Mouse (Mus musculus) ES-Bruce4 (cell line): Measurements from ENCODE around the gene Fam19a5. TPM values are rescaled to one million over a fixed set of nuclear protein-coding genes. Genes with fewer than 3 reads are reported as not detected.

ENCODE experiments used
- H3K27ac ChIP-seq: 2 replicates; pipeline ENCODE4 v1.5.1; 2012; ENCODE audit warnings: low read length, inconsistent platforms; ENCODE audit not compliant: insufficient read depth
- H3K27me3 ChIP-seq: 2 replicates; pipeline ENCODE4 v1.6.1; 2012; ENCODE audit warnings: mild to moderate bottlenecking, low read length, inconsistent platforms; ENCODE audit not compliant: control insufficient read depth, poor library complexity, insufficient read depth, severe bottlenecking
- H3K36me3 ChIP-seq: 2 replicates; pipeline ENCODE4 v1.6.1; 2012; ENCODE audit warnings: inconsistent platforms, mild to moderate bottlenecking, low read length, moderate library complexity; ENCODE audit not compliant: control insufficient read depth, poor library complexity, insufficient read depth, severe bottlenecking
- H3K4me1 ChIP-seq: one replicate; pipeline ENCODE4 v1.8.1; 2011; ENCODE audit warnings: low read length; ENCODE audit not compliant: control insufficient read depth, insufficient read depth
- H3K4me3 ChIP-seq: 2 replicates; pipeline ENCODE4 v1.5.1; 2011; ENCODE audit warnings: low read depth, mild to moderate bottlenecking, low read length
- H3K9ac ChIP-seq: 2 replicates; pipeline ENCODE4 v1.6.1; 2012; ENCODE audit warnings: low read depth, mild to moderate bottlenecking, inconsistent platforms; ENCODE audit not compliant: poor library complexity, severe bottlenecking
- H3K9me3 ChIP-seq: replicated peaks from 2 replicates; pipeline ENCODE4 v1.6.1; 2012; ENCODE audit warnings: mild to moderate bottlenecking, low read length, inconsistent platforms; ENCODE audit not compliant: control insufficient read depth, poor library complexity, insufficient read depth, severe bottlenecking
- CTCF ChIP-seq: IDR thresholded peaks from one replicate; pipeline ENCODE4 v1.8.1; 2011; ENCODE audit warnings: low read depth, low read length
- EP300 ChIP-seq: IDR thresholded peaks from 2 replicates; pipeline ENCODE4 v1.6.1; 2011; ENCODE audit warnings: low read depth, low read length; ENCODE audit not compliant: insufficient read depth
- POLR2A ChIP-seq: IDR thresholded peaks from one replicate; pipeline ENCODE4 v1.8.1; 2011; ENCODE audit warnings: low read length; ENCODE audit not compliant: insufficient read depth
- polyA plus RNA-seq: library from polyadenylated mRNA; stranded (reverse); fragments of >200 nt; gene quantifications from 2 replicates; pipeline ENCODE4 v1.2.4, GENCODE M21; 2011; ENCODE audit warnings: low read depth; ENCODE audit not compliant: missing spikeins, insufficient read depth, insufficient read length

Fam19a5 gene
- polyA plus RNA-seq, 1 experiment, result 3.2 TPM

DNA sequence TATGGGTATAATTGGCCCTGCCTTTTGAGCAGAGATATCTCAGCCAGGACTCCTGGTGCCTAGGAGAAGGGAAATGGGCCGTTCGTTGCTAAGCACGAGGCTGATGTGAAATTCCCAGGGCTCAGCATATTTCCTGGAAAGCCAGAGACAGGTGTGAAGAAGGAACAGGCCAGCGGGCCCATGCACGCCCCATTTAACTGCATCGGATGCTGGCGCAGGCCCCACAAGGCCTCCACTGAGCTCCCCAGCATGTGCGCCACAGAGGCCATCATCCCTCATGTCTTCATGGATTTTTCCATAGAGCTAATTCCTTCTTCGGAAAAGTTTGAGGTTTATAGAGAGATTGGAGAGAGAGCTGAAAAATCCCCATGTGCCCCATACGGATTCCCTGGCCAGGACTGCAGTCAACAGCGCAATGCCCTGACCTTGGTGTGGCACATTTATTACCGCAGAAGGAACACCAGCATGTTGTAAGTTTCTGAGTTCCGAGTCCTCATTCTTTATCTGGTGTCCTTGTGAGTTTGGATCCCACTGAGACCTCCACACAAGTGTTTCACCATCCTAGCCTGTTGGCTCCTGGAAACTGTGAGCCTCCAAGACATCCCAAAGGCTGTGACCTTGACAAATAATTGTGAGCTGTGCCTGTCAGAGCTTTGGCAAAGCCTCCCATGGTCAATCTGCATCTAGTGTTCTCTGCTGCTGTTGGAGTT is 122.1 kb downstream of the Fam19a5 start:
- Histone ChIP-seq H3K27me3 (no peaks in the 10 kb centered on the region), H3K27ac (no peak overlapping the region), H3K9ac (no peak overlapping the region), H3K4me1 (no peaks in the 10 kb centered on the region), H3K9me3 (no peaks in the 10 kb centered on the region), H3K4me3 (no peak overlapping the region), H3K36me3 (no peaks in the 10 kb centered on the region)
- no peak for TF ChIP-seq POLR2A
- TF ChIP-seq EP300, result no peak
- TF ChIP-seq CTCF, result no peak

- TF ChIP-seq EP300 (no peak), CTCF (no peak), POLR2A (no peak)
- H3K27me3 ChIP-seq, result no peaks in the 10 kb centered on the region
- H3K36me3 ChIP-seq, result no peaks in the 10 kb centered on the region
- H3K4me1 ChIP-seq, result no peaks in the 10 kb centered on the region
- no peak overlapping the region for H3K4me3 ChIP-seq
- H3K27ac ChIP-seq, result no peak overlapping the region
- H3K9me3 ChIP-seq, result no peaks in the 10 kb centered on the region
- H3K9ac ChIP-seq, result no peak overlapping the region
These were observed 123.3 kb downstream of the Fam19a5 start for GRCm38 (mm10) chr15:87667416-87667815.

DNA sequence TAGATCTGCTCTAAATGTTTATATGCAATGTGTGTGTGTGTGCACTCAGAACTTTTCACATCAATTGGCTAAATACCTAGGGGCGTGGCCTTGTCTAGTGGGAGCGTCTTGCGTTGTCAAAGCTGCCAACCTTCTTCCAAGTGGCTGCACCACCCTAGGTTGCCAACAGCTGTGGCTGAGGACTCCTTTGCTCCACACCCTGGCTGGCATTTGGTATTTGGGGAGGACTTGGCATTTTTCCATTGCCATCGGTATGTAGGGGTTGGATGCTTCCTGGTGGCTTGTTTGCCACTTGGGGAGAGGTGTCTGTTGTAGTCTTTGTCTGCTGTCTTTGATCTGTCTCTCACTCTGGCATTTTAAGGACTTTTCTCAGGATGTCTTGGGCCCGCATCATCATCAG is 124.0 kb downstream of the Fam19a5 start:
- no peaks in the 10 kb centered on the region for H3K27me3 ChIP-seq
- H3K4me1 ChIP-seq, result no peaks in the 10 kb centered on the region
- H3K9me3 ChIP-seq, result no peaks in the 10 kb centered on the region
- H3K27ac ChIP-seq, result no peak overlapping the region
- TF ChIP-seq CTCF (no peak), POLR2A (no peak)
- no peak overlapping the region for H3K9ac ChIP-seq
- no peaks in the 10 kb centered on the region for H3K36me3 ChIP-seq
- no peak overlapping the region for H3K4me3 ChIP-seq

GRCm38 (mm10) chr15:87671929-87672328 is 127.8 kb downstream of the Fam19a5 start:
- Histone ChIP-seq H3K36me3 (no peaks in the 10 kb centered on the region), H3K9ac (no peak overlapping the region), H3K9me3 (no peaks in the 10 kb centered on the region), H3K4me3 (no peak overlapping the region), H3K4me1 (no peaks in the 10 kb centered on the region), H3K27ac (no peak overlapping the region), H3K27me3 (no peaks in the 10 kb centered on the region)
- TF ChIP-seq EP300 (no peak), CTCF (no peak), POLR2A (no peak)

DNA sequence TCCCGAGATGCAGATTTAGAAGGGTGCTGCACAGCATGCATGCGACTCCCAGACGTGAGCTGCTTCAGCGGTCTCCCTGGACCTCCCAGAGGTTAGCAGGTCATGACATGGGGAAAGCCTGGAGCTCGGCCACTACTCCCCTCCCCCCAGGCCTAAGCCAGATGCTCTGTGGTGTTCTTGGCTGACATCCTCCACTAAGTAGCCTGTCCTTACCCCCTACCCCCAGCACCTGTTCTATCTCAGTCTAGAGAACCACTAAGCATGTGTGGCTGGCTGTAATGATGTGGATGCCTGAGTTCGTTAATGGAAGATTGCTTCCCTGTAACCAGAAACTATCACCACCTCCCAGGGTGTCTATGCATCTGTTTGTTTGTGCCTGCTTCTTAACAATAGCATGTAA is 134.6 kb downstream of the Fam19a5 start:
- Histone ChIP-seq H3K4me1 (no peaks in the 10 kb centered on the region), H3K27ac (no peak overlapping the region), H3K27me3 (no peaks in the 10 kb centered on the region), H3K9me3 (no peaks in the 10 kb centered on the region), H3K9ac (no peak overlapping the region), H3K4me3 (no peak overlapping the region), H3K36me3 (no peaks in the 10 kb centered on the region)
- no peak for TF ChIP-seq POLR2A
- TF ChIP-seq CTCF, result no peak
- TF ChIP-seq EP300, result no peak

GRCm38 (mm10) chr15:87682410-87682809 is 138.3 kb downstream of the Fam19a5 start:
- TF ChIP-seq POLR2A (no peak), CTCF (no peak), EP300 (no peak)
- Histone ChIP-seq H3K9me3 (no peaks in the 10 kb centered on the region), H3K4me1 (no peaks in the 10 kb centered on the region), H3K4me3 (no peak overlapping the region), H3K27me3 (no peaks in the 10 kb centered on the region), H3K9ac (no peak overlapping the region), H3K27ac (no peak overlapping the region), H3K36me3 (no peaks in the 10 kb centered on the region)
